Mouse (Mus musculus) embryonic facial prominence, embryonic 11.5 days (tissue): ENCODE results near the gene Capn3. TPM values are rescaled to one million over a fixed set of nuclear protein-coding genes. Genes with fewer than 3 reads are reported as not detected.
A peak's percentile ranks its signal among the peaks of the same experiment; 100 is the strongest.

Experiments
- ATAC-seq: fragments of 200-750 bp; cut with Nextera tagmentation; replicated peaks from 2 replicates; pipeline ENCODE4 v1.8.0; 2017; ENCODE audit warnings: low read depth; ENCODE audit not compliant: insufficient number of reproducible peaks, low FRiP score, low TSS enrichment
- DNase-seq: peaks from one replicate; pipeline ENCODE4 v3.0.0-alpha.2; 2015; ENCODE audit warnings: low spot score
- H3K27ac ChIP-seq: fragments of 300-500 bp; sonication (generic); replicated peaks from 2 replicates; pipeline ENCODE4 v1.5.1; 2014; ENCODE audit warnings: mild to moderate bottlenecking, low read depth, low read length, control low read depth
- H3K27me3 ChIP-seq: fragments of 300-500 bp; sonication (generic); 2 replicates; pipeline ENCODE4 v1.6.1; 2014; ENCODE audit warnings: mild to moderate bottlenecking, low read length, moderate library complexity, mixed read lengths; ENCODE audit not compliant: control insufficient read depth, insufficient read depth
- H3K36me3 ChIP-seq: fragments of 300-500 bp; sonication (generic); replicated peaks from 2 replicates; pipeline ENCODE4 v1.6.1; 2014; ENCODE audit warnings: low read depth, mild to moderate bottlenecking, low read length, moderate library complexity, mixed read lengths; ENCODE audit not compliant: control insufficient read depth, insufficient read depth
- H3K4me1 ChIP-seq: fragments of 300-500 bp; sonication (generic); 2 replicates; pipeline ENCODE4 v1.6.1; 2014; ENCODE audit warnings: low read length, mixed read lengths; ENCODE audit not compliant: control insufficient read depth, insufficient read depth
- H3K4me2 ChIP-seq: fragments of 300-500 bp; sonication (generic); 2 replicates; pipeline ENCODE4 v1.6.1; 2014; ENCODE audit warnings: low read depth, mild to moderate bottlenecking, control low read depth, low read length, moderate library complexity
- H3K4me3 ChIP-seq: fragments of 300-500 bp; sonication (generic); 2 replicates; pipeline ENCODE4 v1.5.1; 2014; ENCODE audit warnings: low read depth, low read length, control low read depth
- H3K9ac ChIP-seq: fragments of 300-500 bp; sonication (generic); replicated peaks from 2 replicates; pipeline ENCODE4 v1.6.1; 2014; ENCODE audit warnings: mild to moderate bottlenecking, control low read depth, low read length
- H3K9me3 ChIP-seq: fragments of 300-500 bp; sonication (generic); replicated peaks from 2 replicates; pipeline ENCODE4 v1.6.1; 2016; ENCODE audit warnings: mild to moderate bottlenecking, low read length, inconsistent platforms, mixed read lengths; ENCODE audit not compliant: control insufficient read depth
- WGBS: fragments of 180-500 bp; shearing (Covaris S2); extraction: QIAGEN DNeasy Blood & Tissue Kit; methylation state at CpG from one replicate; pipeline ENCODE4 v1.1.7; 2014; 5-methylcytosine and 5-hydroxymethylcytosine counted together
- polyA plus RNA-seq: library from polyadenylated mRNA; unstranded; fragments of >200 nt; fragmentation: Nextera tagmentation; extraction: Ambion mirVana; gene quantifications from 2 replicates; pipeline ENCODE4 v1.2.1, GENCODE M21; 2014

Capn3 gene
- polyA plus RNA-seq, 1 experiment from 2014 or later, result 2.3 TPM

GRCm38 (mm10) chr2:120468011-120468410 is 12.2 kb downstream of the Capn3 start:
- H3K4me2 ChIP-seq, result no peak overlapping the region
- no peak for ATAC-seq
- H3K9me3 ChIP-seq, result no peaks in the 10 kb centered on the region
- H3K27me3 ChIP-seq, result no peaks in the 10 kb centered on the region
- no peaks in the 10 kb centered on the region for H3K4me1 ChIP-seq
- no peak overlapping the region for H3K9ac ChIP-seq
- no peak for DNase-seq
- H3K27ac ChIP-seq, result no peak overlapping the region
- no peaks in the 10 kb centered on the region for H3K36me3 ChIP-seq
- H3K4me3 ChIP-seq, result no peak overlapping the region

- Histone ChIP-seq H3K9ac (no peak overlapping the region), H3K27me3 (no peaks in the 10 kb centered on the region), H3K27ac (no peak overlapping the region), H3K4me3 (no peak overlapping the region), H3K4me2 (no peak overlapping the region), H3K36me3 (no peaks in the 10 kb centered on the region), H3K4me1 (no peaks in the 10 kb centered on the region), H3K9me3 (no peaks in the 10 kb centered on the region)
- no peak for ATAC-seq
- no peak for DNase-seq
- 90% methylated on average over 3 of the region's 3 CpGs for WGBS
Observed at GRCm38 (mm10) chr2:120469220-120469619, 13.4 kb downstream of the Capn3 start.

DNA sequence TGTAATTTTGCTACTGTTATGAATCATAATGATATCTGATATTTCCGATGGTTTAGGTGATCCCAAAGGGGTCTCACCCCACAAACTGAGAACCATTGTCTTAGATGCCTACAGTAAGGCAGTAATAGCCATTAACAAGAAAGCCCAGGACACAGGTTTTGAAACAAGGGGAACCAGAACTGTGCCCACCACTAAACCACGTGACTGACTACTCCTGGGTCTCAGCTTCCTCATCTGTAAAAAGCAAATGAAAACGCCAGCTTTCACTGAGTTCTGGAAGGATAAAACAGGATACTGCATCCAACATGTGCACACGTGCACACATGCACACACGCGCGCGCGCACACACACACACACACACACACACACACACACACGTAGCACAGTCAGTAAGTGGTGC is 13.9 kb downstream of the Capn3 start:
- H3K27ac ChIP-seq, result no peak overlapping the region
- H3K36me3 ChIP-seq, result no peaks in the 10 kb centered on the region
- no peaks in the 10 kb centered on the region for H3K4me1 ChIP-seq
- no peak for DNase-seq
- H3K9me3 ChIP-seq, result no peaks in the 10 kb centered on the region
- no peak overlapping the region for H3K4me3 ChIP-seq
- H3K4me2 ChIP-seq, result no peak overlapping the region
- H3K27me3 ChIP-seq, result no peaks in the 10 kb centered on the region
- no peak for ATAC-seq
- 88% methylated on average over 10 of the region's 10 CpGs for WGBS
- H3K9ac ChIP-seq, result no peak overlapping the region

- no peaks in the 10 kb centered on the region for H3K27me3 ChIP-seq
- 75% methylated on average over 4 of the region's 4 CpGs for WGBS
- H3K27ac ChIP-seq, result no peak overlapping the region
- H3K4me1 ChIP-seq, result no peaks in the 10 kb centered on the region
- ATAC-seq (no peak), DNase-seq (no peak)
- H3K4me3 ChIP-seq, result no peak overlapping the region
- H3K4me2 ChIP-seq, result no peak overlapping the region
- no peaks in the 10 kb centered on the region for H3K36me3 ChIP-seq
- no peak overlapping the region for H3K9ac ChIP-seq
- H3K9me3 ChIP-seq, result no peaks in the 10 kb centered on the region
Observed at GRCm38 (mm10) chr2:120470856-120471255, 15.0 kb downstream of the Capn3 start.

GRCm38 (mm10) chr2:120476277-120477087 is 20.7 kb downstream of the Capn3 start:
- Histone ChIP-seq H3K4me2 (no peak overlapping the region), H3K9ac (no peak overlapping the region), H3K27ac (no peak overlapping the region), H3K27me3 (no peaks in the 10 kb centered on the region), H3K4me3 (no peak overlapping the region), H3K36me3 (no peaks in the 10 kb centered on the region), H3K4me1 (no peaks in the 10 kb centered on the region), H3K9me3 (no peaks in the 10 kb centered on the region)
- no peak for DNase-seq
- 73% methylated on average over 13 of the region's 13 CpGs for WGBS
- no peak for ATAC-seq

- 58% methylated on average over 3 of the region's 3 CpGs for WGBS
- Histone ChIP-seq H3K27me3 (no peaks in the 10 kb centered on the region), H3K36me3 (no peaks in the 10 kb centered on the region), H3K27ac (no peak overlapping the region), H3K4me3 (no peak overlapping the region), H3K9ac (no peak overlapping the region), H3K9me3 (no peaks in the 10 kb centered on the region), H3K4me2 (no peak overlapping the region), H3K4me1 (no peaks in the 10 kb centered on the region)
- DNase-seq (peak; percentile 73), ATAC-seq (no peak)
Observed at GRCm38 (mm10) chr2:120478600-120478999, 22.8 kb downstream of the Capn3 start.

DNA sequence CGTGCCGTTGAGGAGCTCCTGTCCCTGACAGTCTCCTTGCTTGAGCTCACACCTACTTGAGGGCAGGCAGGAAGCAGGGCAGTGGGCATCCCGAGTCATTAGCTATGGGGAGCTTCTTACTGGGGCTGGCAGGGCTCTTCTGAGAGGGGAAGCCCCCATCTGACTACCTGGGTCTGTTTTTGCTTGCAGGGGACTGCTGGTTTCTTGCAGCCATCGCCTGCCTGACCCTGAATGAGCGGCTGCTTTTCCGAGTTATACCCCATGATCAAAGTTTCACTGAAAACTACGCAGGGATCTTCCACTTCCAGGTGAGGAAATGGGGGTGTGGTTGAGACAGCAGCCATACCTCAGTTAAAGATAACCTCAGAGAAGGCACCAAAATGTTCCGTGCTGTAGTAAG is 26.1 kb downstream of the Capn3 start:
- DNase-seq (no peak), ATAC-seq (no peak)
- H3K4me1 ChIP-seq, result no peaks in the 10 kb centered on the region
- 71% methylated on average over 8 of the region's 8 CpGs for WGBS
- no peaks in the 10 kb centered on the region for H3K36me3 ChIP-seq
- no peak overlapping the region for H3K9ac ChIP-seq
- H3K27ac ChIP-seq, result no peak overlapping the region
- H3K9me3 ChIP-seq, result no peaks in the 10 kb centered on the region
- no peaks in the 10 kb centered on the region for H3K27me3 ChIP-seq
- H3K4me2 ChIP-seq, result no peak overlapping the region
- no peak overlapping the region for H3K4me3 ChIP-seq

- Histone ChIP-seq H3K36me3 (no peaks in the 10 kb centered on the region), H3K27me3 (no peaks in the 10 kb centered on the region), H3K4me3 (no peak overlapping the region), H3K27ac (no peak overlapping the region), H3K9ac (no peak overlapping the region), H3K9me3 (no peaks in the 10 kb centered on the region), H3K4me2 (no peak overlapping the region), H3K4me1 (no peaks in the 10 kb centered on the region)
- DNase-seq (no peak), ATAC-seq (no peak)
- WGBS, result 71% methylated on average over 8 of the region's 8 CpGs
Observed at GRCm38 (mm10) chr2:120482506-120483389, 26.9 kb downstream of the Capn3 start.
